Mouse (Mus musculus): ENCODE data around the gene Ccdc38. TPM values are rescaled to one million over a fixed set of nuclear protein-coding genes. Genes with fewer than 3 reads are reported as not detected.

Gene Ccdc38
- polyA plus RNA-seq, 1 experiment from 2014 or later, result 0.25 TPM

GRCm38 (mm10) chr10:93633563-93633962 lies 93.1 kb downstream of the Ccdc38 start:
- WGBS, result 88% methylated on average over 5 of the region's 5 CpGs
- Histone ChIP-seq H3K9me3 (replicated peaks; ENCODE audit: control insufficient read depth, low read length) (no peaks in the 10 kb centered on the region), H3K4me2 (ENCODE audit: low read depth, low read length) (no peak overlapping the region), H3K9ac (ENCODE audit: low read length) (no peak overlapping the region), H3K4me3 (replicated peaks; ENCODE audit: low read length) (no peak overlapping the region), H3K27ac (ENCODE audit: low read length) (no peak overlapping the region), H3K27me3 (ENCODE audit: control insufficient read depth, insufficient read depth, low read length) (0 out of 2 replicates have a peak, but pooled peaks cover 5% of the 10 kb centered on the region), H3K36me3 (ENCODE audit: control insufficient read depth, insufficient read depth, low read length) (no peaks in the 10 kb centered on the region), H3K4me1 (ENCODE audit: control insufficient read depth, insufficient read depth, low read length) (no peaks in the 10 kb centered on the region)
- no peak for ATAC-seq (ENCODE audit: insufficient read depth, low FRiP score)

Other genes starting within 250 kb of the Ccdc38 start
- 19.1 and 23.6 TPM in 2 replicates for gene Elk3, start 229.5 kb upstream of the Ccdc38 start, polyA plus RNA-seq (2015; fragmentation: Nextera tagmentation; extraction: Ambion mirVana)
- gene Lta4h, start 87.2 kb upstream of the Ccdc38 start, polyA plus RNA-seq (2015; fragmentation: Nextera tagmentation; extraction: Ambion mirVana), result 219 and 220 TPM in 2 replicates
- 3.0 and 3.7 TPM in 2 replicates for gene Hal, start 51.9 kb upstream of the Ccdc38 start, polyA plus RNA-seq (2015; fragmentation: Nextera tagmentation; extraction: Ambion mirVana)
- gene Amdhd1, start 599 bp upstream of the Ccdc38 start, polyA plus RNA-seq (2015; fragmentation: Nextera tagmentation; extraction: Ambion mirVana), result 1.3 and 1.7 TPM in 2 replicates
- 83.3 and 93.2 TPM in 2 replicates for gene Snrpf, start 49.1 kb downstream of the Ccdc38 start, polyA plus RNA-seq (2015; fragmentation: Nextera tagmentation; extraction: Ambion mirVana)
- 0.39 and 0.74 TPM in 2 replicates for gene Ntn4, start 100.0 kb downstream of the Ccdc38 start, polyA plus RNA-seq (2015; fragmentation: Nextera tagmentation; extraction: Ambion mirVana)

Measured in stomach, embryonic 16.5 days (tissue).